ENCODE assay signal across 9 mouse cellular contexts in genomic region chr10:111223218-111223830, GRCm38 (mm10). TPM values are rescaled to one million over a fixed set of nuclear protein-coding genes. Genes with fewer than 3 reads are reported as not detected.
DNase-seq lines count a peak whose midpoint lies in the region; ATAC-seq lines count a peak whose summit lies in the region.
"Had no signal": no experiment of that assay in that cellular context is flagged by ENCODE, and none has a peak within 500 bp of the region (broad histone marks: within the 10 kb centered on the region; RNA-seq: fewer than 3 reads in every experiment).

No protein-coding gene starts in this region.

- H3K4me3 ChIP-seq in forebrain, embryonic 11.5 days (ENCODE audit: low read depth, low read length) = no peak overlapping the region
- H3K4me3 ChIP-seq in liver, embryonic 15.5 days (replicated peaks) = no peak overlapping the region

- WGBS in forebrain, embryonic 11.5 days = 25% methylated on average over 10 of the region's 10 CpGs
- WGBS in liver, embryonic 15.5 days (ENCODE audit: insufficient replicate concordance) = 54% methylated on average over 10 of the region's 10 CpGs

- H3K9me3 ChIP-seq in forebrain, embryonic 11.5 days (ENCODE audit: control insufficient read depth, low read length) = no peaks in the 10 kb centered on the region
- no peaks in the 10 kb centered on the region for H3K9me3 ChIP-seq in liver, embryonic 15.5 days (replicated peaks)

- peak; percentile 20 for ATAC-seq in frontal cortex, adult (ENCODE audit: low TSS enrichment)
- ATAC-seq in forebrain, embryonic 11.5 days (replicated peaks; ENCODE audit: low FRiP score) = 0 out of 2 replicates have a peak, but pooled peaks have one; percentile 61
- peak; percentile 59 for ATAC-seq in liver, embryonic 15.5 days (ENCODE audit: insufficient read depth)

- H3K36me3 ChIP-seq in forebrain, embryonic 11.5 days (ENCODE audit: control insufficient read depth, insufficient read depth, low read length) = no peaks in the 10 kb centered on the region
- 0 out of 2 replicates have a peak, but pooled peaks cover 12% of the 10 kb centered on the region for H3K36me3 ChIP-seq in liver, embryonic 15.5 days (replicated peaks)

- H3K27me3 ChIP-seq in forebrain, embryonic 11.5 days (ENCODE audit: control insufficient read depth, insufficient read depth, low read length) = no peaks in the 10 kb centered on the region
- no peaks in the 10 kb centered on the region for H3K27me3 ChIP-seq in liver, embryonic 15.5 days

- no peak for DNase-seq in frontal cortex, postnatal 36 days (ENCODE audit: low spot score in 2 of 2)
- DNase-seq in CD4-positive helper T cell, adult 2 months (ENCODE audit: low read depth, low spot score) = peak; percentile 15
- no peak for DNase-seq in forebrain, embryonic 11.5 days (ENCODE audit: low spot score)
- DNase-seq in gastrocnemius, postnatal 25 days = no peak
- no peak for DNase-seq in spleen, postnatal 36 days (ENCODE audit: low spot score in 2 of 2)
- DNase-seq in Muller cell, postnatal 12 days (ENCODE audit: inconsistent ontology term) = no peak
- DNase-seq: lung, adult 18-20 months had no signal

- H3K4me1 ChIP-seq in forebrain, embryonic 11.5 days (replicated peaks; ENCODE audit: control insufficient read depth, insufficient read depth, low read length) = peaks cover 4% of the 10 kb centered on the region; the same call in 1 of the 2 replicates
- H3K4me1 ChIP-seq in liver, embryonic 15.5 days (replicated peaks) = peaks cover 24% of the 10 kb centered on the region

- H3K27ac ChIP-seq in forebrain, embryonic 11.5 days (ENCODE audit: low read depth, low read length) = no peak overlapping the region
- no peak overlapping the region for H3K27ac ChIP-seq in liver, embryonic 15.5 days (replicated peaks)

- H3K9ac ChIP-seq in forebrain, embryonic 11.5 days (ENCODE audit: low read length) = no peak overlapping the region
- H3K9ac ChIP-seq in liver, embryonic 15.5 days = no peak overlapping the region

- no peak overlapping the region for H3K4me2 ChIP-seq in forebrain, embryonic 11.5 days (ENCODE audit: low read depth, low read length, severe bottlenecking)
- no peak overlapping the region for H3K4me2 ChIP-seq in liver, embryonic 15.5 days

RNA-seq across cellular contexts. Expression of gene Osbpl8, which starts 58.8 kb away (rescaled TPM):
- polyA plus RNA-seq in forebrain, embryonic 11.5 days (2014; fragmentation: Nextera tagmentation; extraction: Ambion mirVana) = 11.9 and 14.4 TPM in 2 replicates
- 10.0 and 10.2 TPM in 2 replicates for polyA plus RNA-seq in liver, embryonic 15.5 days (2015; fragmentation: Nextera tagmentation; extraction: Ambion mirVana)
- 10 to 100 TPM; 13.6 to 14.5 TPM for total RNA-seq in gastrocnemius, postnatal 25 days (2021)
